Mouse (Mus musculus) thymus, postnatal 0 days (tissue): Measurements from ENCODE around the gene Rnf214. TPM values are rescaled to one million over a fixed set of nuclear protein-coding genes. Genes with fewer than 3 reads are reported as not detected.
A peak's percentile ranks its signal among the peaks of the same experiment; 100 is the strongest.
"Not testable (repeated sequence)": the region's sequence is repeated elsewhere in the genome, so short reads cannot be mapped to it uniquely, and the experiment has no call there.

ENCODE experiments used
- DNase-seq: peaks from one replicate; pipeline ENCODE4 v3.0.0-alpha.2; 2015; ENCODE audit warnings: low spot score
- polyA plus RNA-seq: library from polyadenylated mRNA; unstranded; fragments of >200 nt; fragmentation: Nextera tagmentation; extraction: Ambion mirVana; gene quantifications from 2 replicates; pipeline ENCODE4 v1.2.1, GENCODE M21; 2015

The Rnf214 gene
- polyA plus RNA-seq, 1 experiment from 2014 or later, result 35.6 TPM

DNA sequence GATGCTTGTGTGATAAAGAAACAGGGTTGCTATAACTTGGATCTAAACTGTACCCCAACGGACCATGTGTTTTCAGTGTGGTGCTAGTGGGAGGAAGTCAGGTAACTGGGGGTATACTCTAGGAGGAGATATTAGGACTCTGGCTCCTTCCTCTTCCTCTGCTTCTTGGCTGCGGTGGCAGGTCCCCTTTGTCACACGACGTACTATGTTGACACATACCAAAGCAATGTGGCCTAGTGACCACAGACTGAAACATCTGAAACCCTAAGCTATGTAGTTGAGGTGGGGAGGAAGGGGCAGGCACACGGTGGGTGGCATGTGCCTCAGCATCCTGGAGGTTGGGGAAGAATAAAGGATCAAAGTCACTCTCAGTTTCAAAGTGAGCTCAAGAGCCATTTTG lies 55.4 kb downstream of the Rnf214 start:
- DNase-seq, result peak; percentile 40

DNA sequence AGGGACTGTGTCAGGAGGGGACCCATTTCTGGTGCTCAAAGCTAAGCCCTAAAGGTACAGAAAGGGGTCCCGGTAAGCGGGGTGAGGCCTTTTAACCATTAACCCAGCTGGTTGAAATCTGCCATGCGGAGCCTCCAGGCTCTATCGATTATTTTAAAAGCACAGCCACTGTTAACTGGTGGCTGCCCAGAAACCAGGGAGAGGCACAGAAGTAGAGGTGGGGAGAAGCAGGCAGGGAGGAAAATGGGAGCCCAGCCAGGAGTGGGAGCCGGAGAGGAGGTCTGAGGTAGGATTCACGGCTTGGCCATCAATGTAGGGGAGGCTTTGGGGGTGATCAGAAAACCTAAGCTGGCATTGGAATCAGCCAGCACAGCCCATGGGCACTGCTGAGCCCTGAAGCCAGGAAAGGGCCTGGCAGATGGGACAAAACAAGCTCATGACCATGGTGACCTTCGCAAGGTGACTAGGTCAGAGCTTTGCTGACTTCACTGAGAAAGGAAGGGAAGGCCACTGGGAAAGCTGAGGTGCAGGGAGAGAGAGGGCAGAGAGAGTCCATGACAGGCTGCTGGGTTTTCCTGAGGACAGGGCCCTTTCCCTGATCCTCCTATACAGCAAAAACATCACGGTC lies 56.1 kb downstream of the Rnf214 start:
- no peak for DNase-seq

DNA sequence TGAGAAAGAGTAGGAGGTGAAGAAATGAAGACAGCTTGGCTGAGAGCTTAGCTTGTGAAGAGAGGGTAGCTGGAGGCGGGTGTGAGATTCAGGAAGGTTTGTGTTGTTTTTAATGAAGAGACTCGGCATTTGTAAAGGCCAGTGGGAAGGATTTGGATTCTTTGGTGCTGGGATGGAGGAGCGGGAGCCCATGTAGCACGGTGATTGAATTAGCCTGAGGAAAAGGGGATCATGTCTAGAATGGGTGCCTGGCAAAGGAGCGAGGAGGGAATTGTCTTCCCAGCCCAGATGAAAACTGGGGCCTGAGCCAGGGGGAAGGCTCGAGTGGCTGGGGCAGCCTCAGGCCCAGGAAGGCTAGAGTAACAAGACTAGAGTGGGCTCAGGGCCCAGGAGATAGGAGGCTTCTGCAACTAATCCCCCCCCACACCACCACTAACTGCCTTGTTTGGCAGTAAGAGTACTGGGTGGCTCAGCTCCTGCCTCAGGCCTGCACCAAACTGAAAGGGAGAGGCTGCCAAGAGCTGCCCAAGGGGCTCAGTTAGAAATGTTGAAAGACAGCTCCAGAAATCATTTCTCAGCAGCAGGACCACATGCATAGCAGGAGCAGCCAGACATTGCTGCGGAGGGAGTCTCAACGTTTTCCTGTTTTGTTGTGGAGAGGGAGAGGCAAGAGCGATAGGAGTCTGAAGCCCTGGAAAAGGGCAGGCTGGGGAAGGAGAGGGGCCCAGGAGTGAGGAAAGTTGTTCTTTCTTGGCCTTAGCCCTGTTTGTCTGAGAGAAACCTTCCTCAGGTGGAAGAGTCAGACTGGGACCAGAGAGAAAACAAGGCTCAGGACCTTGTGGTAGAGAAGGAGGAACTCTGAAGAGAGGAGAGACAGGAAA lies 56.9 kb downstream of the Rnf214 start:
- no peak for DNase-seq

DNA sequence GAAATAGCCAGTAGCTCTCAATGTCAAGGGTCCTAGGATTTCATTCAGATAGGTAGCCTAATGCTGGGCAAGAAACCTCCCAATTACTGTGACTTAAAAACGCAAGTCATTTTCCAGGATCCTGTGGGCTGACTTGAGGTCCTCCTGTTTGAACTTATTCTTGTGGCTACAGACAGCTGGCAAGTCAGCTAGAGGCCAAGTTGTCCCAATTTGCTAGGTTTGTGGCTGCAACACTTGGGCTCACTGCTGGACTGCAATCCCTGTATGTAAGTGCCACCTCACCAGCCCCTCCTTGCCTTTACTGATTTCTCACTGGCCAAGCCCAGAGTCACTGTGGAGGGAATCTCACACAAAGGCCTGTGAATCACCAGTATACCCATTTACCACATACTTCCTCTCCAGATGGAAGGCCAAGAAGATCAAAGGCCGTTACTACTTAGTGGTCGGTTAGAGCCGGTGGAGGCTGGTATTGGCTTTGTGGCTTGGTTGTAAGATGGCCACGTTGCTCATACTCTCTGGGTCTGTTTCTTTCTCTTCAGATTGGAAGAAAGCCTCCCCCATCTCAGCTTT lies 59.7 kb downstream of the Rnf214 start:
- peak; percentile 13 for DNase-seq

DNA sequence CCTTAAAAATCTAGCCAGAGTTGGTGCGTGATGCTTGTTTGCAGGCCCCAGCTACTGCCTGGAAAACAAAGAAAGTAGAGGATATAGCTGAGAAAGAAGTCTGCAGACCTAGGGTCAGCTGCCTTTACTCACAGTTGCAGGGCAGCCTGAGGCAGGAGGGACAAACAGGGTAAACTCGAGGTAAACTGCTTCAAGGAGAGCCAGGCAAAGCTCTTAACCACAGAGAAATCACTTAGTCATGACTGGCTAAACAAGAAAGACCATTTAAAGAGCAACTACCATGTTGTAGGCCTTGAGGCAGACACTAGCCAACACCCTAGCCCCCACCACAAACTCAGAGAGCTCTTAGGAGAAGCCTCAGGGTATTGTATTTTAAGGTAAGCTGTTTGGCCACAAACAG lies 60.5 kb downstream of the Rnf214 start:
- DNase-seq, result not testable (repeated sequence)

DNA sequence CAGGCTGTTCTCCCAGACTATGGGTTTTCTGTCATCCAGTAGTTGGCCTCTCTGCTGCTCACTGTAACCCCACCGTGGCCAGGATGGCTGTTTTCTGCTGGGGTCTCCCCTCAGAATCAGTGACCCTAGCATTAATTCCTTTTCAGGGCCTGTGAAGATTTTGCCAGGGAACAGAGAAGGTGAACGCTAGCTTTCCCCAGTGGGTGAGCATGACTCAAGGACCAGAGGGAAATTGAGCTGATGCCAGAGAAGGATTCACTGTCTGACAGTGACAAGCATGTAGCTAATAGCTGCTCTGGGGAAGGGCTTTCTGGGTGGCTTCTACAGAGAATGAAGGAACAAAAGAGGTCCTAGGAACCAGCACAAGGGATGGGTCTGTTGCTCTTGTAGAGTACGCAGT lies 61.2 kb downstream of the Rnf214 start:
- DNase-seq, result no peak

DNA sequence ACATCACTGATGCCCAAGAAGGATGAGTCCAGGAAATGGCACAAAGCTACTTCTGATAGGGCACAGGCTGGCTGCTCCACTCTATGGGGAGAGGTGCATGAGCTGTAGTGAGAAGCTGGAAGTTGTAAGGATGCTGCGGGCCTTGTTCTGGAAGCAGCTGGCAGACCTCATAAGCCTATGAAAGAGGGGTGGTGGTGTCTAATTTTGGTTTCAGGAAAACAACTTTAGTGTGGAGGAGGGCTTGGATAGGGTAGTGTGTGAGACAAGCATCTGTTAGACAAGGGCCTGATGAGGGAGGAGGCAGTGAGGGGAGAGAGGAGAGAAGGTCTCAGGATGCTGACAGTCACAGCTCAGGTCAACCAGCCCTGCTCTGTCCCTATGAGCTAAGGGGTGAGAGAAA lies 62.9 kb downstream of the Rnf214 start:
- DNase-seq, result no peak

DNA sequence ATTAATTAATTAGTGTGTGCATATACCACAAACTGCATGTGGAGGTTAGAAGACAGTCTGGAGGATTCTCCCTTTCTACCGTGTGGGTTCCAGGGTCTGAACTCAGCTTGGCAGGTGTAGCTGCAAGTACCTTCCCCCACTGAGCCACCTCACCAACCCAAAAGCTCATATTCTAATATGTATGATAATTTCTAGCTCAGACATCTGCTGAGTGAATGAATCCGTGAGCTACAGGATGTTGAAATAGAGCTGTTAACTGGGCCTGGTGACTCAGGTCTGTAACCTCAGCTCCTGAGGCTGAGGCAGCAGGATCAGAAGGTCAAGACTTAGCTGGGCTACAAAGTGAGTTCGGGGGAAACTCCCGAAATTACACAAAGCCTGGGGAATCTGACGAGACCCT lies 63.7 kb downstream of the Rnf214 start:
- DNase-seq, result no peak

DNA sequence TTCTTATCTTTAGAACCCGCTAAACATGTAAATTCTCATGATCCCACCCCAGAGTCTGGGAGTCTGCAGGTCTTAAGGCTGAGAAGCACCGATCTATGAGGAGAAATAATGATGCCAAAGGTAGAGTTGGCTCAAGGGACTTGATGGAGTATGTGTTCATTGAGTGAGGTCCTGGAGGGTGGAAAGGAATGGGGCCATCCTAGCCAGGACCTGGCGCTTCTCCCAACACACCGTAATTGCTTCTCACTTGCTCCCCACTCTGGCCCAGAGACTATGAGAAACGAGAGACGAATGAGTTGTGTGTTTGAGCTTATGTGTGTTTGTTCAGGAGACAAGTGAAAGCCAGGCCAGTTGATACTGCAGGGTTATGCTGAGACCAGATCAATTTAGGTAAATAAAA lies 65.3 kb downstream of the Rnf214 start:
- no peak for DNase-seq

DNA sequence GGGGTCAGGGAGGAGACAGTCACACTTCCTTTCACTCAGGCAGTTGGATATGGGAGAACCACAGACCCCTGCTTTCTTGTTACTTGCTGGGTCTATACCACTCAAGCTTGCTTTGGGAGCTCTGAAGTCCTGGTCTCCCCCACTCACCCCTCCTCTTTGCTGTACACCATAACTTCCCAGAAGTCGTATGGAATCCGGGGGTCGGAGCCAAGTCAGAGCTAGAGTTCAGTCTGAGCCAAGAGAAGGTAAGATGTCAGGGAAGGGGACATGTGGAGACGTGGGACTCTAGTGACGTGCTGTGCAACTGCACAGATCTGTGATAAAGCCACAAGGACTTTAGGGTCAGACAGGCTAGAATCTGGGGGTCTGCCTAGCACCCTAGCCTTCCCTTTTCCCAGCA lies 66.4 kb downstream of the Rnf214 start:
- DNase-seq, result no peak

DNA sequence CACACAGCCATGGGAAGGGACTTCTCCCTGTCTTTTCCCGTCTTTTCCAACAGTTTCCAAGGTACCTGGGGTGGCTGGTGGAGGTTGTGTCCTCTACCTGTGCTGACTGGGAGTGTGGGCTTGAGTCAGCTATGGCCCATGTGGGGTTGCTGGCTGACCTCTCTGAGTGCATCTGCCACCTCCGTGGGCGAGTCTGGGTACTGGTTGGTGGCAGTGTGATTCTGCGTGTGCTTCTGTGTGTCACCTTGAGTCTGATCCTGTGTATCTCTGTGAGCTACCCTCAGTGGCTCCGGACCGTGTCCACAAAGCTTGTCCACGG lies 66.8 kb downstream of the Rnf214 start:
- DNase-seq, result no peak

DNA sequence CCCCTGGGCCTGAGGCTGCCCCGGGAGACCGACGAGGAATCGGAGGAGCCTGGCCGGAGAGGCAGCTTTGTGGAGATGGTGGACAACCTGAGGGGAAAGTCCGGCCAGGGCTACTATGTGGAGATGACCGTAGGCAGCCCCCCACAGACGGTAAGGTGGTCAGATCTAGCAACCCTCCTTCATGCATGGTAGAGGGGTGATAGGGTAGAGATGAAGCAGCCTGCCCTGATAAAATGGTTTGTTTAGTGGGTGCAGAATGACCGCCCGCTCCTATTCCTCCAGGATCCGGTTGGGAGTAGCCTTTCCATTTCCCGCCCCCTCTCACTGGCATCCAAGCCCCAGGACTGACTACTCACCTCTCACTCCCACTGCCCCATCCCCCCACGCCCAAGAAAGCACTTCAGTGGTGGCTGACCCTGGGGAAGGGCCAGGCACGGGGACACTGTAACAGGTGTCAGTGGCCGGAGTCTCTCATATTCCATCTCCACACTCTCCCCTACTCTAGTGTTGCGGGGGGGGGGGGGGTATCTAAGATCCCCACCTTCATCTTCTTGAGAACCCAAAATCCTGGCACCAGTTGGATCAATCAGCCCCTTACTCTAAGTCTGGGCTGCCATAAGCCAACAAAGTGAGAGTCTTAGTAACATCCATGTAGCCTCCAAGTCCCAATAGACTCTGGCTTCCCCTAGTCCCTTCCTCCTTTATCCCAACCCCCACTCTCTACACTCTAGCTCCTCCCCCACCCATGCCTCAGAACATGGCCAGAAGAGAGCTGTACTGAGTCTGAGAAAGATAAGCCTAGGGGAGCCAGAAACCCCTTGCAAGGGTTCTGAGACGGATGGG lies 67.4 kb downstream of the Rnf214 start:
- no peak for DNase-seq

DNA sequence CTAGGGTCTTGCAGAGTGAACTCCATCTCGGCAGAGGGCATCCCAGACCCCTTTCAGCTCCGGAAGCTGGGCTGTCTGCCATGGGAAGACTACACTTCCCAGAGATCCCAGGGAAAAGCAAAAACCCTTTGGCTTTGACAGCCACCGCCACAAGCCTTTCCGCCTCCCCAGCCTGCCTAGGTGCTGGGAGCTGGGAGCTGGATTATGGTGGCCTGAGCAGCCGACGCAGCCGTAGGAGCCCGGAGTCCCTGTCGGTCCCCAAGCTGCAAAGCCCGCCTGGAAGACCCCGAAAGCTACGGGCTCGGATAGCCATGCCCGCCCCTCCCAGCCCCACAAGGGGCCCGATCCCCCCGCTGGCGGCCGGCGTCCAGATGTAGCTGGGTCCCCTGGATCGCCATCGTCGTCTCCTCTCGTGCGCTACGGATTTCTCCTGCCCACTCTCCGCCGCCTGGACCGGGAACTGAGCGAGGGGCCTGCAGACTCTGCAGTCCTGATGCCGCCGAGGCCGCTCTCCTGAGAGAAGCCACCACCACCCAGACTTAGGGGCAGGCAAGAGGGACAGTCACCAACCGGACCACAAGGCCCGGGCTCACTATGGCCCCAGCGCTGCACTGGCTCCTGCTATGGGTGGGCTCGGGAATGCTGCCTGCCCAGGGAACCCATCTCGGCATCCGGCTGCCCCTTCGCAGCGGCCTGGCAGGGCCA lies 68.1 kb downstream of the Rnf214 start, which contains the start of gene Bace1:
TSS of gene Bace1 (plus strand) at position 147 of the 705 bp plus-strand sequence.
- peak; percentile 33 for DNase-seq

DNA sequence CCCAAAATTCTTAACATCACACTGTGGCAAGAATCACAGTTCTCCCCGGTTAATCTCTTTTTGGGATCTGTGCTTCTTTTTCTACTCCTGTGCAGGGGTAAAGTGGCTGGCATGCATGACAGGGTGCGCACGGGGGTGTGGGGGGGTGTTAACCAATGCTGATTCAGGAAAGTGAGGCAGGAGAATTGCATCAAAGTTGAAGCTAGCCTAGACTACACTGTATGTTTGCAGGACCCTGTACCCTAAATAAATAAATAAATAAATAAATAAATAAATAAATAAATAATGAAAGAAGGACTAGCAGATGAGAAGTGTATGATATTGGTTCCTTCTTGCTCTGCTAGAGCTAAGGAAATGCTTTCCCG lies 68.7 kb downstream of the Rnf214 start:
- DNase-seq, result no peak

DNA sequence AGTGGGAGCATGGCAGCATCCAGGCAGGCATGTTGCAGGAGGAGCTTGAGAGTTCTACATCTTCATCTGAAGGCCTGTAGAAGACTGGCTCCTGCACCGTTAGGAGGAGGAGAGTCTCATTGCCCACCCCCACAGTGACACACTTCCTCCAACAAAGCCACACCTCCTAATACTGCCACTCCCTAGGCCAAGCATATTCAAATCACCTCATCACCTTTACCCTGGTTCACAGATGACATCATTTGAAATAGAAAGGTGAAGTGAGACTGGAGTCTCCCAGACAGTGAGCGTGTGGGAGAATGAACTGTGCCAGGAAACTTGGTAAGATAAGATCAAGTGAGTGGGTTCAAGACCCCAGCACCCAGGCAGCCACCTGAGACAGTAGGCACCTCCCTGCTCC lies 73.2 kb downstream of the Rnf214 start:
- DNase-seq, result no peak

DNA sequence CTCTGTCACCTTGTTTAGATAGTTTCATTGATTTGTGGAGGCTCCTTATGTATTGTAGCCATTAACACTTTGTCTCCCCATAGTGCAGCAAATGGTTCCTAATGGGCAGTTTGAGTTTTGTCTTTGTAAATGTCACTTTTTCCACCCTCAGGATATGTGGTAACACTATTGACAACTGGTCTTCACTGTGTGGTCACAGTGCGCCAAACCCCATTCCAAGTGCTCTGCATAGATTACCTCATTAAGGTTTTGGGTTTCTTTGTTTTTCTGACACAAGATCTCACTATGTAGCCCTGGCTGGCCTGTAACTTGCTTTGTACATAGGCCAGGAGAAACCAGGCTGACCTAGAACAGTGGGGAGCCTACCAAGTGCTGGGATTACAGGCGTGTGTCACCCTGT lies 73.8 kb downstream of the Rnf214 start:
- no peak for DNase-seq

DNA sequence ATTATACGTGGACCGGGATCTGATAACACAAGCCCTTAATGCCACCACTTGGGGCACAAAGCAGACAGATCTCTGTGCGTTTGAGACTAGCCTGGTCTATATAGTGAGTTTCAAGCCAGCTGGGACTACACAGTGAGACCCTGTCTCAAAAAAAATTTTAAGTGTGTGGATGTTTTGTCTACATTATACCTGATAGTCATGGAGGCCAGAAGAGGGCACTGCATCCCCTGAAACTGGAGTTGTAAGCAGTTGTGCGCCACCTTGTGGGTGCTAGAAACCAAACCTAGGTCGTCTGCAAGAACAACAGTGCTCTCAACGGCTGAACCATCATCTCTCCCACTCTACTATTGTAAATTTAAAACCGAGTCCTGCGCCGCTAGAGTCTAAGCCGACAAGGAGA lies 77.6 kb downstream of the Rnf214 start:
- peak; percentile 80 for DNase-seq

DNA sequence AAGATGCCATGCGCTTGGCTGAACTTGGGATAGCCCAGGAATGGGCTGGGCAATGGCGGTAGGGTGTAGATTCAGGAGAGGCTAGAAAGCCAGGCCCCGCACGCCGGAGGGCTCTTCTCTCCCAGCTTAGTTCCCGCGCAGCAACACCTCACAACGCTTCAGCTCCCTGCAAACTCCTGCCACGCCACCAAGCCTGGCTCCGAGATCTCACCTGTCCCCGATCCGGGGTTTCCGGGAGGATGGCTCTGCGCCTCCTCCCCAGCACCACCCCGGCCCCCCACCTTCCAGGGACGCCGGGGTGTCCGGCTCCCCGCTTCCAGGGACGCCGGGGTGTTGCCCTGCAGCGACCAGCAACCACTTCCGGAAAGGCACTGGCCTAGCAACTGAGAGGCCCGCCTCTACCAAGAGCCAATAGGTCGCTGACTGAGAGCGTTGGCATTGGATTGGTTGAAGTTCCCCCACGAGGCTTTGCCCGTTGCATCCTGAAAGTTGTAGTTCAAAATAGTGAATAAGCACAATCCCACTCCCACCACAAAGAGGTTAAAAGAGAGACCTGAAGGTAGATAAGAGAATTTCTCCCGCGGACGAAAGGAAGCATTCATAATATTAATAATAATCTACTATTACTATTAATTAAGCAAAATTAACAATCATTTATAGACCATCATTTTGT lies 78.3 kb downstream of the Rnf214 start, which contains the start of gene Cep164:
TSS of gene Cep164 (minus strand) at position 401 of the 673 bp plus-strand sequence.
- peak; percentile 90 for DNase-seq

DNA sequence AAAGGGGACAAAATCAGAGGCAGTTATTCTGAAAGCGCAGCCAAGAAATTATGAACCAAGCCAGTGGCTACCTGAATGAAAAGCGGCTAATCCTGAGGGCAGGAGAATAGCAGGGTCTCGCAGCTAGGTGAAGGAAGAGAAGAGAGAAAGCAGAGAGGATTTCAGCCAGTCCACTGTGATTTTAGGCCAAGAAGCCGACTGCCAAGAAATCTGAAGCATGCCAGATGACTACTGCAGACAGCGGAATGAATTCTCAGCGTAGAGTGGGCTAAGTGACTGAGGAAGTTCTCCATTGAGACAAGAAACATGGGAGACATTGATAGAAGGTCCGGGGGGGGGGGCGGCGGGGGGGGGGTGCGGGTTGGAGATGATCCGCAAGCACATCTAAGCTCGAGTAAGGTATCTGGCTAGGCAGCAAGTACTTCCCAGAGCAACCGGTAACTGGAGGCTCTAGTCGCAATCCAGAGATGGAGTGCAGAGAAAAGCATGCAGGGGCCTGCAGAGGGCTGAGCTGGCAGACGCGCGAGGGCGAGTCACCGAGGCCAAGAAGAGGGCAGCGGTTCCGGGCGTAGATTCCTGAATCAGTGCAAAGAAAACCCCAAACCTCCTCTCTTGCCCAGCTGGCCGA lies 78.9 kb downstream of the Rnf214 start:
- DNase-seq, result peak; percentile 30

DNA sequence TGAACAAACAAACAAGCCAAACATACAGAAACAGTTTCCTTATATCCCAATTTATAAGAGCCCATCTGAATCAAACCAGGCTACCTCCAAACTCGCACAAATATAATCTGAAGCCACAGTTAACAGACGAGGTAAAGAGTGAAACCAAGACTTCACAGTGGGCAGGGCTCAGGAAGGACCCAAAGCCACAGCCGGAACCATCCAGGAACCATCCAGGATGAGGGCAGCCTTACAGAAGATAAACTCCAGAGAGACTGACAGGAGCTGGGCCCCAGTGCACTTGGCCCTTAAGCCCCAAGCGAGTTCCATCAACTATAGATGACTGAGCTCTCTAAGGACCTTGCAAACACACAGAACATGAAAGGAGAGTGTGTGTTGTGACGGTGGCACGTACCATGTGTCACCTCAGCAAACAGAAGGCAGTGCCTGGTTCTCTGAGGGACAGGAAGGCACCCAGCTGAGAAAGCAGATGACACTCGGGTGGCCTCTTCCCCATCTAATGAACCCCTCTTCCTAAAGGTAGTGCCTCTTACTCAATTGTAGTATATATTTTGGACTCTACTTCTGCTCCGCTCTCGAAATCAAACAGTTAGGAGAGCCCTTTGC lies 88.2 kb downstream of the Rnf214 start:
- no peak for DNase-seq
